22 mouse cellular contexts compared by ENCODE assay signal in the genomic region with DNA sequence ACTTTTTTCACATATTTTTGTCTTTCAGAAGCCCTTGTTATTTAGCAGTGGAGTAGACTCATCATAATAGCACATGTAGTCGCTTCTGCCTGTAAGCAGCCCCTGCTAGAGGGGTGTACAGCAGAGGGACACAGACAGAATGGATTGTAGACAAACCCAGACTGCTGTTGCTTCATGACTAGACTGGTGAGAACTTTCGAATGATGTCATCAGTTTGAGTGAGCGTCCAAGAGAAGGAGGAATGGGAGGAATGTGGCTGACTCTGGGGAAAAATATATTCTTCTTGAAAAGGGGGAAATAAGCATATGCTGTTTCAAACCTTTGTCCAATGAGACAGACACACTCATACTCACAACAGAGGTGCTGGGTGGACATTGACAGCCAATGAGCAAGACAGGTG.
DNase-seq lines count a peak whose midpoint lies in the region; ATAC-seq and TF ChIP-seq lines count a peak whose summit lies in the region.
"Had no signal": no experiment of that assay in that cellular context is flagged by ENCODE, and none has a peak within 500 bp of the region (broad histone marks: within the 10 kb centered on the region; RNA-seq: fewer than 3 reads in every experiment).

No protein-coding gene starts in this region.

- 0 out of 2 replicates have a peak, but pooled peaks cover 4% of the 10 kb centered on the region for H3K4me1 ChIP-seq in embryonic facial prominence, embryonic 14.5 days (ENCODE audit: control insufficient read depth, insufficient read depth, low read length)
- H3K4me1 ChIP-seq in embryonic facial prominence, embryonic 10.5 days, result 0 out of 2 replicates have a peak, but pooled peaks cover 3% of the 10 kb centered on the region
- no peaks in the 10 kb centered on the region; the same call in 1 of the 2 replicates for H3K4me1 ChIP-seq in kidney, postnatal 0 days (replicated peaks; ENCODE audit: insufficient read depth, low read length)
- H3K4me1 ChIP-seq in kidney, embryonic 14.5 days (ENCODE audit: control insufficient read depth, insufficient read depth, low read length), result peaks cover 6% of the 10 kb centered on the region; the same call in 1 of the 2 replicates
- H3K4me1 ChIP-seq: embryonic facial prominence, embryonic 15.5 days; forebrain, embryonic 13.5 days; hindbrain, embryonic 12.5 days; liver, embryonic 15.5 days; midbrain, embryonic 10.5 days; midbrain, embryonic 15.5 days had no signal

- H3K4me3 ChIP-seq in embryonic facial prominence, embryonic 14.5 days (ENCODE audit: low read depth, low read length), result no peak overlapping the region
- H3K4me3 ChIP-seq in embryonic facial prominence, embryonic 10.5 days, result no peak overlapping the region
- H3K4me3 ChIP-seq in kidney, postnatal 0 days (replicated peaks; ENCODE audit: low read depth, low read length), result no peak overlapping the region
- H3K4me3 ChIP-seq in kidney, embryonic 14.5 days (ENCODE audit: low read length), result no peak overlapping the region
- H3K4me3 ChIP-seq: embryonic facial prominence, embryonic 15.5 days; forebrain, embryonic 13.5 days; heart, embryonic 12.5 days; hindbrain, embryonic 12.5 days; liver, embryonic 15.5 days; midbrain, embryonic 10.5 days; midbrain, embryonic 15.5 days had no signal

- DNase-seq in embryonic facial prominence, embryonic 14.5 days (ENCODE audit: low spot score), result peak; percentile 49
- DNase-seq in embryonic facial prominence, embryonic 10.5 days (ENCODE audit: low spot score), result no peak
- peak; percentile 64 for DNase-seq in kidney, postnatal 0 days (ENCODE audit: low spot score)
- peak; percentile 80 for DNase-seq in Muller cell, postnatal 12 days (ENCODE audit: inconsistent ontology term)
- peak; percentile 27 for DNase-seq in lung, postnatal 25 days (ENCODE audit: low spot score)
- no peak for DNase-seq in adrenal gland, postnatal 10 days
- no peak for DNase-seq in c-Kit-positive CD71-positive TER-119-positive erythroid progenitor cells, embryonic 14.5 days (ENCODE audit: low spot score)
- DNase-seq: kidney, adult 8-10 months; kidney, postnatal 14 days; layer of hippocampus, adult 9-11 months; spleen, adult 18-20 months; thymus, postnatal 25 days had no signal

- 67% methylated on average over 3 of the region's 3 CpGs for WGBS in embryonic facial prominence, embryonic 14.5 days
- WGBS in embryonic facial prominence, embryonic 10.5 days, result 86% methylated on average over 3 of the region's 3 CpGs
- 70% methylated on average over 3 of the region's 3 CpGs for WGBS in kidney, postnatal 0 days
- 78% methylated on average over 3 of the region's 3 CpGs for WGBS in kidney, embryonic 14.5 days

- no peak overlapping the region for H3K4me2 ChIP-seq in embryonic facial prominence, embryonic 14.5 days (ENCODE audit: low read depth, low read length)
- no peak overlapping the region for H3K4me2 ChIP-seq in kidney, postnatal 0 days (ENCODE audit: low read length)
- H3K4me2 ChIP-seq in kidney, embryonic 14.5 days (replicated peaks; ENCODE audit: low read depth, low read length), result no peak overlapping the region
- H3K4me2 ChIP-seq: embryonic facial prominence, embryonic 15.5 days; forebrain, embryonic 13.5 days; heart, embryonic 12.5 days; hindbrain, embryonic 12.5 days; liver, embryonic 15.5 days; midbrain, embryonic 15.5 days had no signal

- H3K27me3 ChIP-seq in embryonic facial prominence, embryonic 14.5 days (replicated peaks; ENCODE audit: control insufficient read depth, insufficient read depth, low read length), result no peaks in the 10 kb centered on the region
- no peaks in the 10 kb centered on the region for H3K27me3 ChIP-seq in embryonic facial prominence, embryonic 10.5 days (replicated peaks; ENCODE audit: low read depth, poor library complexity, severe bottlenecking)
- H3K27me3 ChIP-seq in kidney, postnatal 0 days (ENCODE audit: insufficient read depth, low read length), result no peaks in the 10 kb centered on the region
- H3K27me3 ChIP-seq in kidney, embryonic 14.5 days (ENCODE audit: control insufficient read depth, insufficient read depth, low read length), result no peaks in the 10 kb centered on the region
- H3K27me3 ChIP-seq: CH12.LX; embryonic facial prominence, embryonic 15.5 days; forebrain, embryonic 13.5 days; heart, embryonic 12.5 days; hindbrain, embryonic 12.5 days; liver, embryonic 15.5 days; midbrain, embryonic 15.5 days had no signal

- TF ChIP-seq CTCF in kidney, postnatal 0 days (IDR thresholded peaks at IDR 0.05; ENCODE audit: low read depth), result no peak

- H3K9me3 ChIP-seq in embryonic facial prominence, embryonic 14.5 days (ENCODE audit: control insufficient read depth, low read length), result no peaks in the 10 kb centered on the region
- H3K9me3 ChIP-seq in embryonic facial prominence, embryonic 10.5 days, result no peaks in the 10 kb centered on the region
- no peaks in the 10 kb centered on the region for H3K9me3 ChIP-seq in kidney, postnatal 0 days (replicated peaks; ENCODE audit: low read length)
- H3K9me3 ChIP-seq in kidney, embryonic 14.5 days (ENCODE audit: control insufficient read depth, low read length), result no peaks in the 10 kb centered on the region
- H3K9me3 ChIP-seq: embryonic facial prominence, embryonic 15.5 days; forebrain, embryonic 13.5 days; heart, embryonic 12.5 days; hindbrain, embryonic 12.5 days; liver, embryonic 15.5 days; midbrain, embryonic 10.5 days; midbrain, embryonic 15.5 days had no signal

- H3K36me3 ChIP-seq in embryonic facial prominence, embryonic 14.5 days (ENCODE audit: control insufficient read depth, insufficient read depth, low read length), result no peaks in the 10 kb centered on the region
- no peaks in the 10 kb centered on the region for H3K36me3 ChIP-seq in embryonic facial prominence, embryonic 10.5 days (replicated peaks)
- H3K36me3 ChIP-seq in kidney, postnatal 0 days (ENCODE audit: insufficient read depth, low read length), result no peaks in the 10 kb centered on the region
- no peaks in the 10 kb centered on the region for H3K36me3 ChIP-seq in kidney, embryonic 14.5 days (ENCODE audit: control insufficient read depth, insufficient read depth, low read length)
- H3K36me3 ChIP-seq: embryonic facial prominence, embryonic 15.5 days; heart, embryonic 12.5 days; hindbrain, embryonic 12.5 days; liver, embryonic 15.5 days; midbrain, embryonic 10.5 days; midbrain, embryonic 15.5 days had no signal

- ATAC-seq in embryonic facial prominence, embryonic 14.5 days (ENCODE audit: low read depth), result no peak
- no peak for ATAC-seq in kidney, postnatal 0 days (replicated peaks; ENCODE audit: low FRiP score, low read depth)
- no peak for ATAC-seq in kidney, embryonic 14.5 days (ENCODE audit: low FRiP score, low TSS enrichment)
- ATAC-seq: forebrain, embryonic 13.5 days; intestine, embryonic 16.5 days; midbrain, embryonic 15.5 days had no signal

- H3K9ac ChIP-seq in embryonic facial prominence, embryonic 14.5 days (ENCODE audit: low read depth, low read length), result no peak overlapping the region
- H3K9ac ChIP-seq in kidney, postnatal 0 days (ENCODE audit: low read depth, low read length), result no peak overlapping the region
- no peak overlapping the region for H3K9ac ChIP-seq in kidney, embryonic 14.5 days (ENCODE audit: low read depth, low read length)
- H3K9ac ChIP-seq: embryonic facial prominence, embryonic 15.5 days; forebrain, embryonic 13.5 days; heart, embryonic 12.5 days; hindbrain, embryonic 12.5 days; liver, embryonic 15.5 days; midbrain, embryonic 15.5 days had no signal

- no peak overlapping the region for H3K27ac ChIP-seq in embryonic facial prominence, embryonic 14.5 days (replicated peaks; ENCODE audit: low read depth, low read length)
- no peak overlapping the region for H3K27ac ChIP-seq in embryonic facial prominence, embryonic 10.5 days (replicated peaks)
- no peak overlapping the region for H3K27ac ChIP-seq in kidney, postnatal 0 days
- no peak overlapping the region for H3K27ac ChIP-seq in kidney, embryonic 14.5 days (ENCODE audit: low read depth, low read length)
- H3K27ac ChIP-seq: embryonic facial prominence, embryonic 15.5 days; forebrain, embryonic 13.5 days; hindbrain, embryonic 12.5 days; liver, embryonic 15.5 days; midbrain, embryonic 10.5 days; midbrain, embryonic 15.5 days had no signal

Comparison
In these comparisons a context has a peak if more than half of its experiments do, and no peak if none do; other contexts are left out.
1. DNase-seq: peak in embryonic facial prominence, embryonic 14.5 days (single experiment), kidney, postnatal 0 days (single experiment), Muller cell, postnatal 12 days (single experiment) and lung, postnatal 25 days (single experiment); none in embryonic facial prominence, embryonic 10.5 days (single experiment), adrenal gland, postnatal 10 days (single experiment) and c-Kit-positive CD71-positive TER-119-positive erythroid progenitor cells, embryonic 14.5 days (single experiment).